Mouse (Mus musculus) testis, adult 2 months (tissue): ENCODE results near the gene Riok1. TPM values are rescaled to one million over a fixed set of nuclear protein-coding genes. Genes with fewer than 3 reads are reported as not detected.

ENCODE experiments used
- H3K27ac ChIP-seq: fragments of 200-500 bp; 2 replicates; pipeline ENCODE4 v1.5.1; 2012; ENCODE audit warnings: low read depth, low read length; ENCODE audit not compliant: control insufficient read depth, insufficient read depth
- H3K27me3 ChIP-seq: fragments of 200-500 bp; 2 replicates; pipeline ENCODE4 v1.6.1; 2012; ENCODE audit warnings: mild to moderate bottlenecking, low read length, moderate library complexity; ENCODE audit not compliant: control insufficient read depth, insufficient read depth
- H3K36me3 ChIP-seq: fragments of 200-500 bp; 2 replicates; pipeline ENCODE4 v1.6.1; 2012; ENCODE audit warnings: mild to moderate bottlenecking, low read length; ENCODE audit not compliant: control insufficient read depth, insufficient read depth
- H3K4me1 ChIP-seq: fragments of 200-500 bp; 2 replicates; pipeline ENCODE4 v1.6.1; 2012; ENCODE audit warnings: low read length; ENCODE audit not compliant: control insufficient read depth, insufficient read depth
- H3K4me3 ChIP-seq: fragments of 200-500 bp; 2 replicates; pipeline ENCODE4 v1.5.1; 2012; ENCODE audit warnings: low read depth, mild to moderate bottlenecking, low read length, moderate library complexity, mixed read lengths; ENCODE audit not compliant: control insufficient read depth
- CTCF ChIP-seq: fragments of 200-500 bp; IDR thresholded peaks from 2 replicates; pipeline ENCODE4 v1.5.1; 2012; ENCODE audit warnings: low read depth, mild to moderate bottlenecking, inconsistent platforms, low read length, moderate library complexity; ENCODE audit not compliant: control insufficient read depth, insufficient read depth, insufficient replicate concordance
- POLR2A ChIP-seq: fragments of 200-500 bp; IDR thresholded peaks from 2 replicates; pipeline ENCODE4 v1.6.1; 2012; ENCODE audit warnings: low read depth, mild to moderate bottlenecking, inconsistent platforms, low read length, moderate library complexity; ENCODE audit not compliant: control insufficient read depth
- polyA plus RNA-seq: library from polyadenylated mRNA; depleted of rRNA; stranded (reverse); fragments of >200 nt; gene quantifications from 2 replicates; pipeline ENCODE4 v1.2.3, GENCODE M21; 2012; rRNA removed

The Riok1 gene
- polyA plus RNA-seq, 1 experiment, result 9.9 TPM

DNA sequence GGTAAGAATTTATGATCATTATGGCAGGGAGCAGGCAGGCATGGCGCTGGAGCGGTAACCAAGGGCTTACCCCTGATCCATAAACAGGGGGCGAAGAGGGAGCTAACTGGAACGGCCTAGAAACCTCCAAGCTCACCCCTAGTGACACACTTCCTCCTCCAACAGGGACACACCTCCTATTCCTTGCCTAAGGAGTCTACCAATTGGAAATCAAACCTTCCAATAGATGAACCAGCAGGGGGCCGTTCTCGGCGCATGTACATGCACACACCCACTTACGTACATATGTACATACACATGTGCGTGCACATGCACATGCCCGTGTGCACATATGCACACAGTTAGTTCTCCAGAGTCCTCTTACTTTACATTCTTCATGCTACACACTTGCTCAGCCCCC, 67.7 kb downstream of the Riok1 start:
- Histone ChIP-seq H3K4me3 (no peak overlapping the region), H3K27me3 (no peaks in the 10 kb centered on the region), H3K27ac (no peak overlapping the region), H3K36me3 (no peaks in the 10 kb centered on the region), H3K4me1 (no peaks in the 10 kb centered on the region)
- TF ChIP-seq CTCF (no peak), POLR2A (no peak)

DNA sequence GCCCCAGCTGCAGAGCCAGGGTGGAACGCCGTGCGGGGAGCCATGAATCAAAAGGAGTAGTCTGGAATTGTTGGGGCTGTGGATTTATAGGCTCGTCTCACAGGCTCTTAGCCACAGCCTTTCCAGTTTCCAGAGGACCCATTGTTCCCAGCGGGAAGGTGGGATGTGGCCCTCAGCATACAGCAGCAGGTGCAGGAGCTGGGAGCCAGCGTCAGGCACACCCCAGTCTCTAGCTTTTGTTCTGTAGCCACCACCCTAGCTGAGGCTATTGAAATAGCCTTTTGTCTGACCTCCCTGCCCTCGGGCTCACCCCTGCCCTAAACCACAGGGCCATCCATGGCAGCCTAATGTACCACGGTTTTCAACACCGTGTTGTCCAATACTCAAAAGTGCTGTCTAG, 72.3 kb downstream of the Riok1 start:
- H3K36me3 ChIP-seq, result no peaks in the 10 kb centered on the region
- H3K4me1 ChIP-seq, result no peaks in the 10 kb centered on the region
- no peak overlapping the region for H3K27ac ChIP-seq
- H3K27me3 ChIP-seq, result no peaks in the 10 kb centered on the region
- TF ChIP-seq CTCF, result no peak
- TF ChIP-seq POLR2A, result no peak
- H3K4me3 ChIP-seq, result no peak overlapping the region

Other genes starting within 250 kb of the Riok1 start
- gene Ssr1, start 42.8 kb upstream of the Riok1 start, polyA plus RNA-seq, result 13.2 and 17.7 TPM in 2 replicates
- 50.2 and 52.9 TPM in 2 replicates for gene Cage1, start 74 bp downstream of the Riok1 start, polyA plus RNA-seq
- 0.21 and 0.48 TPM in 2 replicates for gene Dsp, start 114.3 kb downstream of the Riok1 start, polyA plus RNA-seq
- gene Snrnp48, start 167.9 kb downstream of the Riok1 start, polyA plus RNA-seq, result 16.0 and 17.1 TPM in 2 replicates